Mouse (Mus musculus): ENCODE data around the gene Tc2n. TPM values are rescaled to one million over a fixed set of nuclear protein-coding genes. Genes with fewer than 3 reads are reported as not detected.

Gene Tc2n
- 0.37 and 0.58 TPM in 2 replicates for polyA plus RNA-seq (2015; fragmentation: Nextera tagmentation; extraction: Ambion mirVana)

DNA sequence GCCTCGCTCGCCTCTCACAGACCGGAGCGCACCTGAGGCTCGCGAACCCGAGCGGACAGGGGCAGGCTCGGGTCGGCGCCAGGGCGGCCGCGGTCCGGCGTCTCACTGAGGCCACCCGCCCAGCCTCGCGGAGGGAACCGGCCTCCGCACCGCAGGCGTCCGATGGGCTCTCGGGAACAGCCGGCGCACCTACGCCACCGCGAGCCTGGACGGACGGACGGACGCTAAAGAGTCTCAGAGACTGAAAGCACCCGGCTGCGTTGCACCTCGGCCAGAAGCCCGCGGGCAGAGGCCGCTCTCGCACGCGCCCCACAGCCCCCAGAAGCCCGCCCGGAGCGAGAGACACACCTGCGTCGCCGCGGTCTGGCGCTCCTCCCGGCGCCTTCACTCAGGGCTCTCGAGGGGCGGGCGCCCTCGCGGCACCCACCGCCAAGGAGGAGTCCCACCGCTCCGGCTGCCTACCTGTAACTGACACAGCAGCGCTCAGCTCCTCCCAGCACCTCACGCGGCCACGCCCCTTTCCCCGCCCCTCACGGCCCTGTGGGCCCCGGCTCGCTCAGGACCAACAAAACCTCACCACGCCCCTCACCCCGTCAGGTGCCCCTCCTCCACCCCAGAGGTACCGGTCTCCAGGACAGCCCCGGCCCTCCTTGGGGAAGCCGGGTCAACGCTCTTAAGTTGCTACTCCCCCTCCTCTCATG lies at the start of gene Tc2n:
Gene Tc2n, minus strand, starts transcription at position 470 of the 701 bp plus-strand sequence.
- H3K4me3 ChIP-seq (replicated peaks; ENCODE audit: low read depth, low read length), result peak within 1 kb of the TSS; percentile 69
- H3K27ac ChIP-seq, result no peak within 1 kb of the TSS
- peaks cover 4% of the 10 kb centered on the region; the same call in 1 of the 2 replicates for H3K27me3 ChIP-seq (ENCODE audit: insufficient read depth, low read length)
- ATAC-seq (replicated peaks; ENCODE audit: low FRiP score, low read depth) (peak; percentile 99), DNase-seq (ENCODE audit: low spot score) (peak; percentile 67)
- H3K36me3 ChIP-seq (ENCODE audit: insufficient read depth, low read length), result no peaks in the 10 kb centered on the region
- TF ChIP-seq CTCF (IDR thresholded peaks at IDR 0.05; ENCODE audit: low read depth), result no peak
- no peaks in the 10 kb centered on the region for H3K4me1 ChIP-seq (replicated peaks; ENCODE audit: insufficient read depth, low read length)
- WGBS, result under 1% methylated on average over 72 of the region's 75 CpGs
- H3K9me3 ChIP-seq (replicated peaks; ENCODE audit: low read length), result no peaks in the 10 kb centered on the region
- peak within 1 kb of the TSS; percentile 39; the same call in 1 of the 2 replicates for H3K9ac ChIP-seq (ENCODE audit: low read depth, low read length)
- peak within 1 kb of the TSS; percentile 99 for H3K4me2 ChIP-seq (ENCODE audit: low read length)

GRCm38 (mm10) chr12:101767306-101768053 lies 49.2 kb upstream of the Tc2n start:
- 47% methylated on average over 9 of the region's 9 CpGs for WGBS
- Histone ChIP-seq H3K4me3 (replicated peaks; ENCODE audit: low read depth, low read length) (no peak overlapping the region), H3K4me1 (replicated peaks; ENCODE audit: insufficient read depth, low read length) (peaks cover 4% of the 10 kb centered on the region; the same call in 1 of the 2 replicates), H3K9me3 (replicated peaks; ENCODE audit: low read length) (no peaks in the 10 kb centered on the region), H3K27ac (no peak overlapping the region), H3K27me3 (ENCODE audit: insufficient read depth, low read length) (no peaks in the 10 kb centered on the region), H3K36me3 (ENCODE audit: insufficient read depth, low read length) (no peaks in the 10 kb centered on the region), H3K4me2 (ENCODE audit: low read length) (no peak overlapping the region), H3K9ac (ENCODE audit: low read depth, low read length) (no peak overlapping the region)
- ATAC-seq (replicated peaks; ENCODE audit: low FRiP score, low read depth) (0 out of 2 replicates have a peak, but pooled peaks have one; percentile 35), DNase-seq (ENCODE audit: low spot score) (peak; percentile 18)
- no peak for TF ChIP-seq CTCF (IDR thresholded peaks at IDR 0.05; ENCODE audit: low read depth)

- H3K4me1 ChIP-seq (replicated peaks; ENCODE audit: insufficient read depth, low read length), result peaks cover 4% of the 10 kb centered on the region; the same call in 1 of the 2 replicates
- no peak overlapping the region for H3K4me2 ChIP-seq (ENCODE audit: low read length)
- H3K27me3 ChIP-seq (ENCODE audit: insufficient read depth, low read length), result no peaks in the 10 kb centered on the region
- TF ChIP-seq CTCF (IDR thresholded peaks at IDR 0.05; ENCODE audit: low read depth), result no peak
- no peaks in the 10 kb centered on the region for H3K9me3 ChIP-seq (replicated peaks; ENCODE audit: low read length)
- ATAC-seq (replicated peaks; ENCODE audit: low FRiP score, low read depth) (no peak), DNase-seq (ENCODE audit: low spot score) (no peak)
- no peak overlapping the region for H3K9ac ChIP-seq (ENCODE audit: low read depth, low read length)
- H3K27ac ChIP-seq, result no peak overlapping the region
- 84% methylated on average over 3 of the region's 3 CpGs for WGBS
- no peak overlapping the region for H3K4me3 ChIP-seq (replicated peaks; ENCODE audit: low read depth, low read length)
- no peaks in the 10 kb centered on the region for H3K36me3 ChIP-seq (ENCODE audit: insufficient read depth, low read length)
Observed at GRCm38 (mm10) chr12:101766228-101766852, 48.0 kb upstream of the Tc2n start.

DNA sequence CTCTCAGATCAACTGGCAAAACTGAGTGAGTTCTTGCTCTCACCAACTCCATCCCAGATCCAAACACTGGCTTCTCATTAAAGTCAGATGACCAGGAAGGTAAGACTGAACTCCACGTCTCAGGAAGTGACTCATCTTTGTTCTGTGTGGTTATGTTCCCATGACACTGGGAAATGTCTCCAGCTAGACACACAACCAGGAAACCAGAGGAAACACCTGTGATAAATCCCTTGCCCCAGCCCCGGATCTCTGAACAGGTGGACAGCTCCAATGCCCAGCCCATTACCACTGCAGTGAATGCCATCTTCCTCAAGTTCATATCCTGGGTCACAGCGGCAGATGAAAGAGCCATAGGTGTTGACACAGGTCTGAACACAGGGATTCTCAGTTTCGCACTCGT lies 46.5 kb upstream of the Tc2n start:
- Histone ChIP-seq H3K36me3 (ENCODE audit: insufficient read depth, low read length) (no peaks in the 10 kb centered on the region), H3K27me3 (ENCODE audit: insufficient read depth, low read length) (no peaks in the 10 kb centered on the region), H3K9ac (ENCODE audit: low read depth, low read length) (no peak overlapping the region), H3K27ac (no peak overlapping the region), H3K4me1 (replicated peaks; ENCODE audit: insufficient read depth, low read length) (peaks cover 4% of the 10 kb centered on the region; the same call in 1 of the 2 replicates), H3K9me3 (replicated peaks; ENCODE audit: low read length) (no peaks in the 10 kb centered on the region), H3K4me3 (replicated peaks; ENCODE audit: low read depth, low read length) (no peak overlapping the region), H3K4me2 (ENCODE audit: low read length) (no peak overlapping the region)
- 75% methylated on average over 5 of the region's 5 CpGs for WGBS
- ATAC-seq (replicated peaks; ENCODE audit: low FRiP score, low read depth), result no peak
- DNase-seq (ENCODE audit: low spot score), result no peak
- TF ChIP-seq CTCF (IDR thresholded peaks at IDR 0.05; ENCODE audit: low read depth), result no peak

DNA sequence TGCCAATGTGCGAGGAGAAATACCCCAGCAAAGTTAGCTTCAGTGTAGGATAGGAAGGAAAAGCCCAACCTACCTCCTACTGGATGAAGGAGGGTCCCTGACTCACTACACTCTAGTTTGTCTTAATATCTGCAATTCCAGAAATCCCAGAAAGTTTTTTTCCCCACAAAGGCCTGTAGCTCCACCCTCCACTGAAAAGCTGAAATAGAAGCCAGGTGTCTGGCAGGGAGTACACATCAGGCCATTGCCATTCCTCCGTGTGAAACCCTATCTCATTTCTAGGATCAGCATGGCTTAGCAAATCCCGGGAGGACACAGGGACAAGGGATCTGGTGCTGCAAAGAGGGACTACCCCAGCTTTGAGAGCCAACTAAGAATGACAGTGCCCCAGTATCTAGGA lies 44.7 kb upstream of the Tc2n start:
- no peak for TF ChIP-seq CTCF (IDR thresholded peaks at IDR 0.05; ENCODE audit: low read depth)
- WGBS, result 49% methylated on average over 3 of the region's 3 CpGs
- Histone ChIP-seq H3K9ac (ENCODE audit: low read depth, low read length) (no peak overlapping the region), H3K27me3 (ENCODE audit: insufficient read depth, low read length) (no peaks in the 10 kb centered on the region), H3K4me3 (replicated peaks; ENCODE audit: low read depth, low read length) (no peak overlapping the region), H3K9me3 (replicated peaks; ENCODE audit: low read length) (no peaks in the 10 kb centered on the region), H3K4me2 (ENCODE audit: low read length) (no peak overlapping the region), H3K27ac (no peak overlapping the region), H3K36me3 (ENCODE audit: insufficient read depth, low read length) (no peaks in the 10 kb centered on the region), H3K4me1 (replicated peaks; ENCODE audit: insufficient read depth, low read length) (peaks cover 8% of the 10 kb centered on the region; the same call in 1 of the 2 replicates)
- no peak for DNase-seq (ENCODE audit: low spot score)
- no peak for ATAC-seq (replicated peaks; ENCODE audit: low FRiP score, low read depth)

DNA sequence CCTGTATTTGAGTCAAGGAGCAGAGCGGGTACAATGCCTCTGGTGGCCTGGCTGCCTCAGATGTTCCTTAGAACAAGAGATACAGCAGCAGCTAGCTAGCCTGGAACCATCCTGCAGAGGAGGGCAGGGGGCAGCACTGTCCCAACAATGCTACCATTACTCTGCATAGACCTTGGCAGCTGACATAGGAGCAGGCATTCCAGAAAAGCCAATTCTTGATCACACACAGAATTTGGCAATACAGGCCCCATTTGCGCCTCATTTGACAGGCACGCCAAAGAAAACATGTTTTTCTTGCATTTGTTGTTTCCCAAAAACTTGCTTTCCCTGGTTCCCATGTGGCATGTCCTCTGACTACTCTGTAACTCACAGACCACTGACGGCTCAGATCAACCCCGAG lies 43.7 kb upstream of the Tc2n start:
- Histone ChIP-seq H3K36me3 (ENCODE audit: insufficient read depth, low read length) (no peaks in the 10 kb centered on the region), H3K9ac (ENCODE audit: low read depth, low read length) (no peak overlapping the region), H3K27me3 (ENCODE audit: insufficient read depth, low read length) (no peaks in the 10 kb centered on the region), H3K4me3 (replicated peaks; ENCODE audit: low read depth, low read length) (no peak overlapping the region), H3K27ac (no peak overlapping the region), H3K4me2 (ENCODE audit: low read length) (no peak overlapping the region), H3K4me1 (replicated peaks; ENCODE audit: insufficient read depth, low read length) (peaks cover 4% of the 10 kb centered on the region; the same call in 1 of the 2 replicates), H3K9me3 (replicated peaks; ENCODE audit: low read length) (no peaks in the 10 kb centered on the region)
- ATAC-seq (replicated peaks; ENCODE audit: low FRiP score, low read depth) (no peak), DNase-seq (ENCODE audit: low spot score) (no peak)
- TF ChIP-seq CTCF (IDR thresholded peaks at IDR 0.05; ENCODE audit: low read depth), result peak; percentile 30; the same call in 1 of the 2 replicates
- WGBS, result 79% methylated on average over 5 of the region's 5 CpGs

Measured in kidney, postnatal 0 days (tissue).